Mouse (Mus musculus) left cerebral cortex, postnatal 4 days (tissue): ENCODE data around the gene St6galnac3. TPM values are rescaled to one million over a fixed set of nuclear protein-coding genes. Genes with fewer than 3 reads are reported as not detected.
A peak's percentile ranks its signal among the peaks of the same experiment; 100 is the strongest.

ENCODE experiments used
- DNase-seq: peaks from one replicate; pipeline ENCODE4 v3.0.0-alpha.2; 2022
- intact Hi-C: fragments of 180-260 bp; cut with DNase I; formaldehyde crosslinking; loops from one replicate; pipeline ENCODE4 v1.15.1; 2025
- total RNA-seq, 2 experiments: library from RNA; stranded (reverse); gene quantifications; 2 replicates each; pipeline ENCODE4 v1.2.3; 2021

The St6galnac3 gene
- total RNA-seq, 2 experiments from 2014 or later = 20.4 to 21.2 TPM

DNA sequence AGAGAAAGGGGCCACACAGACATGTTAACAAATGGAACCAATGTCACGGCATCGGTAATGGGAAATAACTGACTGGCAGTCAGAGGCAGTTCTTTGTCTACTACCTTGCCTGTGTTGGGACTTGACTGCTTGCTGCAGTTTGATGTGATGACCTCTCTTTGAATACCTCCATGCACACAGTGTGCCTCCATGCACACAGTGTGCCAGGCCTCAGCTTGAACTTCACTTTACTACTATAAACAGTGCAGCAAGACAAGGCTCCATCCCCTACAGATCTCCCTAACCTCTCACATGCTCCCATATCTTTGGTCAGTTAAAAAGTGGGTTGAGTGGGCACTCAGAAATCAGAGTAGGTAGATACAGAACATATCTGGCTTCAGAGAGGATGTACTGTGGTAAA lies 341.3 kb downstream of the St6galnac3 start:
- no peak for DNase-seq
- intact Hi-C loops = no loop called here

DNA sequence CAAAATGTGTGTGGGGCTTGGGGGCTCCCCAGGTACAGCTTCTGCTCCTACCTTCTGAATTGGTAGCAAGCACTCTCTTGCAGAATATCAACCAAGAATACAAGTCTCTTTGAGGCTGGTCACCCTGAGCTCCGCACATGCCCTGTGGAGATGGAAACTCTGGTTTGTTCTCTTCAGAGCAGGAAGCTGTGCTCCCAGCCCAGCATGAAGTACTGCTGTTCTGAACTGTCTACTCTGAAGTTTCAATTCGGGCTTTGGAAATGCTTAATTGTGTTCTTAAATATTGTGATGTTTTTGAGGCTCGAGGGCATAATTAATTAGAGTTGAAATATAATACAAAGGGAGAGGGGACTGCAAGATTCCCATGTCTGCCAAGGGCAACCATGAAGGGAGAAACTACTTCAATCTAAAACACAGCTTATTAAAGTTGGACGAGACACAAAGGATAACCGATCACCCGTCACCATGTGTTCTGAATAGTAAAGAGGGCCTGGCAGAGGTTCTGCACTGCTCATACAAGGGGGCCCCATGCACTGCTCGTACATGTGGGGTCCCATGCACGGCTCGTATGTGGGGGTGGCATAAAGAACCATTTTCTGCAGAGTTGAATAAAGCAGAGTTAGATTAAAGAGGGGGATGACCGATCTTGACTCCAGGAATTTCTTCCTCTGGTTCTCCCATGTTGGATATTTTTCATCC lies 359.8 kb downstream of the St6galnac3 start:
- intact Hi-C loops = no loop called here
- no peak for DNase-seq

DNA sequence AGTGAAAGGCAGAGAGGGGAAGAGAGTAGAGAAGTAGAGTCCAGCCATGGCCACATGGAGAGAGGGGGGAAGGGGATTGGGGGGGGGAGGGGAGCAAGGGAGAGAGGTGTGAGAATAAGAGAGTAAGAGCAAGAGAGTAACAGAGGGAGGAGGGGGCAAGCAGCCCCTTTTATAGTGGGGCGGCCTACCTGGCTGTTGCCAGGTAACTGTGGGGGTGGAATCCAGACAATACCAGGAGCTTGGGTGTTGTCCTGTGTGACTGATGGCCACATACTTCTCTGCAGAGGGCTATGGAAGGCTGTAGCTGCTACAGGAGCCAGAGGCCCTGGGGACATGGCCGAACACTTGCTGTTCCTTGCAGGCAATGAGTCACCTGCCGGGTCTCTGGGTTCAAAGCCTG lies 360.6 kb downstream of the St6galnac3 start:
- intact Hi-C loops = no loop called here
- no peak for DNase-seq

DNA sequence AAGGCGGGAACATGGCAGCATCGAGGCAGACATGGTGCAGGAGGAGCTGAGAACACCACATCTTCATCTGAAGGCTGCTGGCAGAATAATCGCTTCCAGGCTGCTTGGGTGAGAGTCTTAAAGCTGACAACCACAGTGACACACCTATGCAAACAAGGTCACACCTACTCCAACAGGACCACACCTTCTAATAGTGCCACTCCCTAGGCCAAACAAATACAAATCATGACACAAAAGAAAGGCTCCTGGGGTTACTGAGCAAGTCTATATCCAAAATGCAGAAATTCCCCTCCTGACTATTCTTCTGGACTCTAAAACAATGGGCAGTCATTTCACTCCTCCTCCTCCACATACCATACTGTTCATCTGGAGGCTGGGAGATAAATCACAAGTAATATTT lies 365.0 kb downstream of the St6galnac3 start:
- intact Hi-C loops = no loop called here
- no peak for DNase-seq

DNA sequence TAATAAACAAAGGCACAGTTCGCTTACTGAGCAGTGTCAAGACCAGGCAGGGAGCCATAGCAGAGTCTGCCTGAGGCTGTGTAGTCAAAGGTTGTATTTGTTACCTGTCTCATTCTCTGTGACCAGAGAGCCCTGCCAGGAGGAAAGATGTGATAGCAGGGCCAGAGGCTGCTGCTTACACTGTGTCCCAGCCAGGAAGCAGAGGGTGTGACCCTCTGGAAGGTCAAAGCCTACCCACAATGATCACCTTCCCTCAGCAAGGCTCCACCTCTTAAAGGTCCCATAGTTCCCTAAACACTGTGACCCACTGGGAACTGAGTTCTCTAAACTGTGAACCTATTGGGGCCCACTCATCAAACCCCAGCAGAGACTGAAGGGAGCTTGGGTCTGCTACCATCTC lies 368.9 kb downstream of the St6galnac3 start:
- no peak for DNase-seq
- intact Hi-C loops = no loop called here

DNA sequence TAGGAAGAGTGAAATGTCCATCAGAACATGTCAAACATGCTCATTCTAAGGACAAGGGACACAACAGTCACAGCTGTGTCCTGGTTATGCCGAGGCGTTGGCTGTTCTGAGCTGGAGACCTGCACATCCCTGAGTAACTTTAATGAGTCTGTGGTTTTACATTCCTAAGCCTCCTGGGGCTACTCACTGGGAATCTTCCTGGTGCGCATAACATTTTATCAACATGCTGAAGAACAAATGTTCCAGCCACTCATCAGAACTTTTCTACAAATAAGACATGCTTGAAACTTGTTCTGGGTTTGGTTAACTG lies 370.0 kb downstream of the St6galnac3 start:
- intact Hi-C loops = no loop called here

DNA sequence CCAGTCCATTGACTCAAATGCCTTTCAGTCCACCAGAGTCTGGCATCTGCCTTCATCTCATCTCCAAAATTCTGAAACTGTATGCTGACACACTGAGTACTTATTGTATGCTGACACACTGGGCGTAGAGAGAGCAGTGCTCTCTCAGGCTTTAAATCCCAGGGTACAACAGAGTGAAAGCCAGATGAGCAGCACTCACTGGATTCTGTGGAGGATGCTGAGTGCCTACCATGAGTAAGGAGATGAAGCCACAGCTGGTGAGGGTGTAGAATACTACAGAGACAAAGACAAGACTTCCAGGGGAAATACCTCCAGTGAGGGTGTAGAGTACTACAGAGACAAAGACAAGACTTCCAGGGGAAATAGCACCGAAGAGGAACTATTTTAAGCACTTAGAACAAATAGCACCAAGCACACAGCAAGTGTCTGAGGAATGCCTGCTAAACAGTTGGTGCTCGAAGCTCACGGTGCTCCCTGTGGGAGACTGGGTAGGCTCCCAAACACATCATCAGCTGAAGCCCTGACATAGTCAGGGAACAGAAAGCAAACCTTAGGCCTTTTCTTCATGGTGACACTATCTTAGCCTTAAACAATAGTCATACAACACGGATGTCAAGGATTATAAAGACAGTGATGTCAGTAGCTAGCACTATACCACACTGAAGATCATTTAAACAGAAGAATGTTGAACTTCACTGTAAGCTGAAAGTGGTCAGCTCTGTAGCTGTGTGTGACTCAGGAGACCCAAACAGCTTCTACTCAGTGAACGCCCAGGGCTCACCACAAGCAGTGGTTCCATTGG lies 370.6 kb downstream of the St6galnac3 start:
- intact Hi-C loops = no loop called here
- DNase-seq = no peak

More for the DNA sequence above, 370.0 kb downstream of the St6galnac3 start:
- no peak for DNase-seq

DNA sequence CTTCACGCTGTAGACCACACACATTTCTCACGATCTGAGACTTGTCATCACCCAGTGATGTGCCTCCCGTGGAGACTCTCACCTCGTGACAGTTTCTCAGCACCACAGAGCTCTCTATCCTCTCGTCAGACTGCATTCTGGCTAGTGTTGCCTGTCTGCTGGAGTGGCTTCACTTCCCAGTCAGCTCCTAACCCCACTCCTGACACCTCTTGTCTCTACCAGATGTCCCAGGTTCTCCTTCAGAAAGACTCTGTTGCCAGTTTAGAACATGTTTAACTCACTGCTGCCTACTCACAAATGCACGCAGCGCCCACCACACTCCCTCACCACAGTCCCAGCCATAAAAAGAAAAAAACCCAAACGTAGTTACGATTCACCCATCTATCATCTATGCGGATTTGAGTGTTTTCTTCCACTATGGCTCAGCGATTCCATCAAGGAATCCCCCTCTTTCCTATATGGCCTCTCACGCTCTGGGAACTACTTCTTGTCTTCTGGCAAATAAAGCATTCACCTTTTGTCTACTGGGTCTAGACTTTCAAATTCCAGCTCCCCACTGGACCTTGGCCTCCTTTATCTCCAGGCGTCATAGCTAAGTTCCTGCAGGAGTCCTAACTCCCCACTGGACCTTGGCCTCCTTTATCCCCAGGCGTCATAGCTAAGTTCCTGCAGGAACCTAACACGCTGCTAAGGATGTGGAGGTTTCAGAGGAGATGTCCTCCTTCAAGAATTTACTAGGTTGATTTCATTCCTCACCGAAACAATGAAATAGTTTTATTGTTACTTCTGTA lies 371.5 kb downstream of the St6galnac3 start:
- intact Hi-C loops = no loop called here
- DNase-seq = no peak

DNA sequence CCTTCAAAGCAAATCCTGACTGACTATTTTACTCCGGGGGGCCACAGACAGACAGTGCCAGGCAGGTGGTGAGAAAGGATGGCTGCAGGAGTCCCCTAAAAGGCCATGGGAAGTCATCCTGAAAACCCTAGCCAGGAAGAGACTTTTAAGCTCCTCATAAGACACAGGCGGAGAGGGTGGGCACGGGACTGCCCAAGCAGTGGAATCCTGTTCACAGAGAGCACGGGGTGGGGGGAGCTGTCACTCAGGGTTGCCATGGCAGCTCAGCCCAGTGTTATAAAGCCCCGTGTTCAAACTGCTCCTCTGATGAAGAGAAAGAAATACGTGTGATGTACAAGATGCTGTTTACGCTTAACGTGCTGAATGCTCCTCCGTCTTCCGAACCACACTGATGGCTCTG lies 375.0 kb downstream of the St6galnac3 start:
- DNase-seq = no peak
- intact Hi-C loops = no loop called here

DNA sequence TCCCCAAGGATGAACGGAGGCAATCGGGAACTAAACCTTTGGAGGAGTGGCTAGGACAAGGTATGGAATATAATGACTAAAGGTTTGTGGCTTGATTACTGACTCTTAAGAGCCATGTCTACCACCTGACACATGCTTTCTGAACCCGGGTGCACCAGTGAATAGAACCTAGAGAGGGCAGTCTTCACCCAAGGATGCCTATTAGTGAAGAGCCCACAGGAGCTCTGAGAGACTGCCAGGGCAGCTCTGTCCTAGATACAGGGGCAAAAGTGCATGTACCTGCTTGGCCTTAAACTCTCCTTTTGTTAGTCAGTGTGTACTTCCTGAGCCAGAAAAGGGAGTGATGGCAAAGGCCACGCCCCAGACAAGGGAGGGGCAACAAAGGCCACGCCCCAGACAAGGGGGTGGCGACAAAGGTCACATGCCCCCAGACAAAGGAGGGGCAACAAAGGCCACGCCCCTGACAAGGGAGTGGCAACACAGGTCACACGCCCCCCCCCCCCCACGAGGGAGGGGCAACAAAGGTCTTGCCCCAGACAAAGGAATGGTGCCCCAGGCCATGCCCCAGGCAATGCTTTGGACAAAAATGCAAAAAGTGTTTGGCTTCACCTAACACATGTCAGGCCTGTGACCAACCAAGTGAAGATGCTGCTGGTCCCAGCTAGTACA lies 376.0 kb downstream of the St6galnac3 start:
- intact Hi-C loops = no loop called here

DNA sequence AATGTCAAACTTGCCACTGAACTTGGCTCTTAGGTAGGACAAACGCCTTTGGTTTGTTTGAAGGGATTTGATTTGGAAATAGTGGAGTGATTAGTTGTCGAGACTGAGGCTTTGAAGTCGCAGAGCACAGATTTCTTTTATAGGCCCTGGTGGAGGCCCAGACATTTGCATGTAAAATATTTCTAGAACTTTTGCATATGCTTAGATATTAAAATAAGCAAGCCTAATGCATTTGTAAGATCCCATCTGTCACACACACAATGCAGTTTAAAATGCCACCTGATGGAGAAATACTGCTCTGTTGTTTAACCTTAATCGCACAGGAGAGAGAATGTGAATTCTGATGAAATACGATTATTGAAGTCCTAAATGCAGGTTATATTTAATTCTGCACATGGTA lies 380.0 kb downstream of the St6galnac3 start:
- intact Hi-C loops = no loop called here
- no peak for DNase-seq

More for the DNA sequence above, 376.0 kb downstream of the St6galnac3 start:
- no peak for DNase-seq

DNA sequence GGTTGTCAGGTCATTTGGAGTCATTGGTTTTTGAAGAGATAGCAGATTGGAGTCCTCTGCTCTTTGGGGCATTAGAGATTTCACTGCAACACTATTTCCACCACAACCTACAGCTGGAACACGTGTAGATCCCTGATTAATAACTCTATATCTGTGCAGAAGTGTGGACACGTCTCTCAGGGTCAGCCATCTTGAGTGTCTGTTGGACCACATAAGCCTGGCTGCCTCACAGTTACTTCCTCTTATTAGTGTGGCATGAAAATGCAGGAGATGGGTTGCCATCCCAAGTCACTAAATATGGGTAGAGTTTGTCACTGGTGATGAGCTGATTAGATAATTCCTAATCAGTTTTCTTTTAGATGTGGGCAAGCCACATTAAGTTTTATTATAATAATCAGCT lies 385.0 kb downstream of the St6galnac3 start:
- intact Hi-C loops = no loop called here
- DNase-seq = no peak

DNA sequence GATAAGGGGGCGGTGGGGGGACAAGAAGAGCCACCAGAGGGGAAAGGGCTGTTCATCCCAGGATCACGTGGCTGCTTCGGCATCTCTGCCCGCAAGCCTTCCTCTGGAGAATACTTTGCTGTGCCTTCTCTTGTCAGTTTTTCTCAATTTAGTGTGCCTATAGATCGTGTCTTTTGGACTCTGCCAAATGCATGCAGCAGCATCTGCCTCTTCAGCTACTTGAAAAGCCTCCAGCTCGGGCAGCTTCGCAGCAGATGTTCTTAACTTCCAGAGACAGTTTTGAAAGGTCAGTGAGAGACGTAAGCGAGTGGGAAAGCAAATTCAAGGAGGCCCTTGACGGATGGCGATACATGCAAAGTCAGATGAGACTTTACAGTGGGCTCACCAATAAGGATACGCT lies 385.9 kb downstream of the St6galnac3 start:
- intact Hi-C loops = no loop called here

DNA sequence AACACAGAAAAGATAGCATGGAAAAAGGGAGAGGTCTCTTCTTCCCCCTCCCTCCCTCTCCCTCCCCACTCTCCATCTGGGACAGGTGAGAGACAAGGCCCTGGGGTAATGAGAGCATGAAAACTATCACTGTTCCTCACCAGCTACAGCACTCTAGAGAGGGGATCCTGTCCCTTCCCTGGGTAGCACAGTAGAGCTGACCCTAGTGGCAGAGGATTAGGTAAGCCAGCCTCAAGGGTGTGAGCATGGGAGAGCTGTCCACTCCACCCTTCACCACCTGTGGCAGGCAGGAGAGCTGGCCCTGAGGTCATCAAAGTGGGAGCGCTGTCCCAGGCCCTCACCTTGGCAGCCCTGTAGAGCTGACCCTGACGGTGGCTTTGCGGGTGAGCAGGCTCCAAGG lies 387.2 kb downstream of the St6galnac3 start:
- no peak for DNase-seq
- intact Hi-C loops = no loop called here

More for the DNA sequence above, 385.9 kb downstream of the St6galnac3 start:
- DNase-seq = no peak

DNA sequence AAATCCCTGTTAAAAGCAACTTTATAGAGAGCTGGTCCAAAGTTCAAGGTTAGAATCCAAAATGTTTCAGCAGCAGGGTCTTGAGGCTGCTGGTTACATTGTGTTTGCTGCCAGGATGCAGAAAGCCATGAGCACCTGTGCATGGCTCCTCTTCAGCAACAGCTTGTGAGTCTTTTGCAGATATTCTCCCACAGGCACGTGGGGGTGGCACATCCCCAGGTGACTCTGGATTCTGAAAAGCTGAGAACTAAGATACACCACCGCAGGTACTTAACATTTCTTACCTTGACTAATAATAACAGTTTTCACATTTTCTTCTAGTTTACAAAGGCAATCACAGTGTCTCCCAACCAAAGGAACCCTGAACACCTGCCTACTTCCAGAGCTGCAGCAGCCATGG lies 387.8 kb downstream of the St6galnac3 start:
- no peak for DNase-seq
- intact Hi-C loops = no loop called here

DNA sequence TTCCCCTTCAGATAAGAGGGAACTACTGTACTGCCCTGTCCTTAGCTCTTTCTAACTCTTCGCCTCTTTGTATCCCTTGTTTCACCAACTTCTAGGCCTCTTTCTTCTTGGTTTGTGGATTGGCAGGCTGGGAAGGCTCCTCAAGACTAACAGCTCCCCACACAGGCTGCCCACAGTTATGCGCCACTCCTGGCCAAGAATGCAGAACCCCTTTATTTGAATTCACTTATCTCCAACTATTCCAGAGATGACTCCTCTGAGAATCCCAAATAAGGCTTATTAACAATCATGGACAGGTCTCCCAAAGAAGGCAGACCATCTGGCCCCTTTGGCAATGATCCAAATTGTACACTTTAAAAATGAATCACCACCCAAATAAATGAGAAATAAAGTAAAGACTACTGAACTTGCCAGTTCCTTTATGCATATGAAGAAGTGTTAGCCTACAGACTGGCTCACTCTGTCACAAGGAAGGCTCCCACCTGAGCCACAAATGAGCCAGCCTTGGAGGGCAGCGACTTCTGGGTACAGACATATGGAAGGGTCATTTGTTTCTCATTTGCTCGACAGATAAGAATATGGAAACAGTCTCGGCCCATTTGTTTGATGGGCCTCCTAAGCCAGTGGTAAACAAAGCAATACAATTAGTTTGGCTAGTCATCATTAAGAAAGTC lies 390.7 kb downstream of the St6galnac3 start:
- intact Hi-C loops = no loop called here

DNA sequence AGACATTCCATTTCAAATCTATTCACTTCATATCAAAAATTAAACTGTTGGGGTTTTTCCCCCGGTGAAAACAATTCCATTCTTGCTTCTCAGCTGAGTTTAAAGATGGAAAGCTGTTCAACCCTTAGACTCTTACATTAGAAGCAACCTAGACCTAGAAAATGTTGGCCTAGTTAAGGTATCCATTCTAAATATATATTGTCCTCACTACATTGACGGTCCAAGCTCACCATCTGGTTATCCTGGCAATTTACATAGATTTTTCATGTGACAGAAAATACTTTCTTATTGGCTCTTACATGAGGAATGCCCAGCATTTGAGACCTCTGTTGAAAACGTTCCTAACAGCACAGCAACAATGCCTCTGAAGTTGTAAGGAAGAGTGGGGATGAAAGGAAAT lies 400.7 kb downstream of the St6galnac3 start:
- intact Hi-C loops = no loop called here
- DNase-seq = no peak

More for the DNA sequence above, 390.7 kb downstream of the St6galnac3 start:
- DNase-seq = no peak

DNA sequence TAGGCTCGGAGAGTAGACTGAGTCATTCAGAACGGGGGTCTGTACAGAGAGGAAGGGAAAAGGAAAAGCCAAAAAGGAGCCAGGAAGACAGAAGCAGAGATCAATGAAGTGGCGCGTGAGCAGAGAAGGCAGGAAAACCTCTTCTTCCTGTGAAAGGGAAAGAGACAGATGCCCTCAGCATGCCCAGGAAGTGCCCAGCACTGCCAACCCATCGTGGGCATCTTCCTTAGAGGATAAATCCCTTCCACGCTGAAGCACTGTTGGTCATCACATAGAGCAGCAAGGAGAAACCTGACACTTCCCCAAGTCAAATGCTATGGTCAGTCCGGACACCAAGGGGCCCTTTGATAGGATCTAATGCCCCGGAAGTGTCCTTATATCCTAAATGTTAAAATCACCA lies 401.5 kb downstream of the St6galnac3 start:
- intact Hi-C loops = no loop called here
- peak; percentile 10 for DNase-seq

DNA sequence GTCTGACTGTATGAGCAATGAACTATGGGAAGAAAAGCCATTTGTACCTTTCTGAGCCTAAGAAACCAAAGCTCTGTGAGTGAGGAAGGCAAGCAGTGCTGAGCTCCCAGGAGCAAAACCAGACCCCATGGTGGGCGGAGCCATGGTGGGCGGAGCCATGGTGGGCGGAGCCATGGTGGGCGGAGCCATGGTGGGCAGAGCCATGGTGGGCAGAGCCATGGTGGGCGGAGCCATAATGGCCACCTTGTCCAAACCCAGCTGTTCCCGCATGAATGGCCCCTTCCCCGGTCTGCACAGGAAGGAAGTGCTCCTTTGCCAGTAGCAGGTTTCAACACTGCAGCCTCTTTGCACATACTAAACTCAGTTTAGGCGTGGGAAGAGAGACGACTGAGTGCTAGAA lies 411.4 kb downstream of the St6galnac3 start:
- no peak for DNase-seq
- intact Hi-C loops = no loop called here

DNA sequence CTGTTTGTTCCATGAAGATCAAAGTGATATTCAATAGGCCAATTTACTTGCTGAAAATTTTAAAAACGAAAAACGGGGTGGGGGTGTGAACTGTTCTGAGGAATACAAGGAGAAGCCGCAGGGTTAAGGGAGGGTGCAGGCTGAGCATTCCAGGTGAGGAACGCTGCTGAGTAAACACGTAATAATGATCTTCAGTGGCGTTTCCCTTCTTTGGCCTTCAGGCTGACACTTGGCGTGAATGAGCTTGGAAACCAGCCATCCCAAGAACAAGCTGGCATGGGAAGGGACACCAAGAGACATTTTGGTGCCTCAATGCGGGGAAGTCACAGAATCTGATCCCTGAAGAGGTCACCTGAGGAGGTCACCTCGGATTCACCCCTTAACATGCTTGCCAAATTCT lies 411.8 kb downstream of the St6galnac3 start:
- no peak for DNase-seq
- intact Hi-C loops = no loop called here

DNA sequence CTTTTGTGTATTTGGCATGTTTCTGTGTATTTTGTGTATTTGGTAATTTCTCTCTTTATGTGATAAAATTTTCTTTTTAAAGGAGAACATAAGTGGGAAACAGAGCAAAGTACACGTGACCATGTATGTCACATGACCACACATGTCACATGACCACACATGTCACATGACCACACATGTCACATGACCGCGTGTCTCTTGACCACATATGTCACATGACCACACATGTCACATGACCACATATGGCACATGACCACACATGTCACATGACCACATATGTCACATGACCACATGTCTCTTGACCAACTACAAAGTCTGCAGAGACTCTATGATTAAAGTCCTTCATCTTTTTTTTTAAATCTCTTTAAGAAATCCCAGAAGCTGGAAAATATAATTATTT lies 413.0 kb downstream of the St6galnac3 start:
- intact Hi-C loops = no loop called here
- DNase-seq = no peak
